Mouse (Mus musculus) B cell, adult 2 months (primary cell): ENCODE measurements around the gene Barhl1.

ENCODE experiments used
- DNase-seq, 2 experiments: peaks; one replicate each; pipeline ENCODE4 v3.0.0; 2022

Barhl1 gene

DNA sequence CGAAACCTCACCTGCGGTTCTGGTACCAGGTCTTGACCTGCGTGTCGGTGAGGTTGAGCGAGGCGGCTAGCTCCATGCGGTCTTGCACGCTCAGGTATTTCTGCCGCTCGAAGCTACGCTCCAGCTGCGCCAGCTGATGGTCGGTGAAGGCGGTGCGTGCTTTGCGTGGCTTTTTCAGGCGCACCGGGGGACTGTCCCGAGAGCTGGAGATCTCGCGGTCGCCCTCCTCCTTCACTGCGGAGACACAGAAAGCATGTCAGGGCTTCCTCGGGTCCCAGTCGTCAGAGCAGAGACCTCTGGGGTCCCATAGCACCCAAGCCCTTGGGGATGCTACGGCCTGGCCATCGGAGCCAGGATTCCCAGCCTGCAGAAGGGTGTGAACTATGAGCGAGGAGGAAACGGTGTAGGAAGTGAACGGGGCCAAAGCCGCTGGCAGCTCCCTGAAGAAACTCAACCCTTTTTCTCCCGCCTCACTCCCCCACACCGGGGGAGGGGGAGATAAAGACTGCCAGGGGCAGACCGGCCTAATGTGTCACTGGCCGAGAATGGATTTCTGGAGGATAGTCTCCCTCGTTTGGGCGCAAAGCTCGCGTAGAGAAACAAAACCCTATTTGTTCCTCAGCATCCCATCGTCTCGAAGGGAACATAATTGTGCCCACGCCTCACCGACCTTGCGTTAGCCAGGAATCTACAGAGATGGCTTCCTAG lies 5.0 kb downstream of the Barhl1 start:
- no peak for DNase-seq

DNA sequence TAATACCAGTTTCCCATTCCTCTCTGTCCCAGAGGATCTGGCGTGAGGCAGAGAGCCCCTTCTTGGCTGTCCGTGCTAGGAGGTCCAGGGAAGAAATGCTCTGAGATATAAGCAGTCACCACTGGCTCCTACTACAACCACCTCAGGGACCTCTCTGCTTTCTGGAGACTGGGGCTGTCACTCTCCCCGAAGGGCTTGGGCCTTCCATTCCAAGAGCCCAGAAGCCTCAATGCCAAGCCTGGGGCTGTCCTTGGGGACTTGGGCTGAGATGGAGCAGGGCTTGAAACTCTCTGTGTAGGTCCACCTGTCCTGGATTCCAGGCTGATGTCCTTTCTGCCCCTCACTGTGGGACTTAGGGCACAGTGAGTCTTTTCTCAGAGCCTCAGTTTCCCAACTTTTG lies 5.6 kb downstream of the Barhl1 start:
- DNase-seq = no peak

DNA sequence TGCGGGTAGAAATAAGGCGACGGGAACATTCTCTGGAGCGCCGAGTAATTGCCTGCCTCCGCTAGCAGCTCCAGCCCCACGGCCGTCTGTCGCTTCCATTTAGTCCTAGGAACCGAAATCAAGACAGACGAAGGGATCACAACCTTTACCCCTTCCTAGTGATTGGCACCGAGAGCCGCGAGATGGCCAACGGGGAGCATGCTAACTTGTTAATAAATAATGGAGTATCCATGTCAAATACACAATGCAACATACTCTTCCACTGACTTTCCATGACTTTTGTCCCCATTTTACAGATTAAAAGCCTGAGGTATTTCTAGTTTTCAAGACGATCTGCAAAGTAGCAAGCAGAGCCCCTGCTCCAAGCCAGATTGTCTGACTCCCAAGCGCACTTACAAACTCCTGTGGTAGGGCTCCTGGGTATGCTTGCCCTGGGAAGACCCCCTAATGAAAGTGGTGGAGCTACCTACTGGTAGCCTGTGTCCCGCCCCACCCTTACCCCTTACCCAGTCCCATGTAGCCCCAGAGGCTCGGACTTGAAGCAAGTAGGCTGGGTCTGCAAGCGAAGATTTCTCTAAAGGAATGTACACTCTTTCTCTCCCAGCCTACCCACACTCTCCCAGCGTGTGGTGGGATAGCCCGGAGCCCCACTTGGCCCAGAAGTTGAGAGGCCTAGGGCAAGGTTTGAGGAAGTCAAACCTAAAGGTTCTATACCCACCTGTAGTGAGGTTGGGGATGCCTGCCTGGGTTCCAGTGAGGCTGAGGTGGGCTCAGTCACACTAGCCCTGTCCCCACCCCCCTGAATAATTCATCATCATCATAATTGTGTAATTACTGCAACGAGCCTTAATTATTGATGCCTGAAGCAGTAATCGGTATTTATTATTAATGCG lies 6.4 kb downstream of the Barhl1 start:
- DNase-seq = no peak

DNA sequence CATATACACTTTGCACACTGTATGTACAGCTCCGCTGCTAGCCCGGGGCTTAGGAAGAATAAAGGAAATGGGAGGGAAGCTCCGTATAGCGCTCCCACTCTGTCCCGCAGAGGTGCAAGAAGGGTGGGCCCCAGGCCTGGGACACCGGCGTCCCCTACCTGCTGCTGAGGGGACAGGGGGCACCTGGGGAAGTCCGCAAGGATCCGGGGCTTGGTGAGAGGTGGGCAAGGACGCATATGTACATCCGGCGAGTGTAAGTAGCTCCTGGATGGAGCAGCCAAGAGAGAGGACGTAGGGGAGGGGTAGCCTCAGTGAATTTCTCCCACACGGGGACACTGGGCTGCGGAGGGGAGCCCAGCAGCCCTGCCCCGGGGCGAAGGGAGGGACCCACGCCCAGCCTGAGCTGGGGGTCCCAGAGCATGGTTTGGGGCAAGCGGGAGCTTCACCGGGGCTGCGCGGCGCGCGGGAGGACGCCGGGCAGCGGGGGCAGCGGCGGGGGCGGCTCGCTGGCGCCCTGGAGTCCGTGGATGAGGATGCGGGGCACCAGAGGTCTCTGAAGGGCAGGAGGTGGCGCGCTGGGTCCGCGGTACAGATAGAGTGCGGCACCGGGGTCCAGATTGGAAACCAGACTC lies 7.2 kb downstream of the Barhl1 start:
- no peak for DNase-seq

DNA sequence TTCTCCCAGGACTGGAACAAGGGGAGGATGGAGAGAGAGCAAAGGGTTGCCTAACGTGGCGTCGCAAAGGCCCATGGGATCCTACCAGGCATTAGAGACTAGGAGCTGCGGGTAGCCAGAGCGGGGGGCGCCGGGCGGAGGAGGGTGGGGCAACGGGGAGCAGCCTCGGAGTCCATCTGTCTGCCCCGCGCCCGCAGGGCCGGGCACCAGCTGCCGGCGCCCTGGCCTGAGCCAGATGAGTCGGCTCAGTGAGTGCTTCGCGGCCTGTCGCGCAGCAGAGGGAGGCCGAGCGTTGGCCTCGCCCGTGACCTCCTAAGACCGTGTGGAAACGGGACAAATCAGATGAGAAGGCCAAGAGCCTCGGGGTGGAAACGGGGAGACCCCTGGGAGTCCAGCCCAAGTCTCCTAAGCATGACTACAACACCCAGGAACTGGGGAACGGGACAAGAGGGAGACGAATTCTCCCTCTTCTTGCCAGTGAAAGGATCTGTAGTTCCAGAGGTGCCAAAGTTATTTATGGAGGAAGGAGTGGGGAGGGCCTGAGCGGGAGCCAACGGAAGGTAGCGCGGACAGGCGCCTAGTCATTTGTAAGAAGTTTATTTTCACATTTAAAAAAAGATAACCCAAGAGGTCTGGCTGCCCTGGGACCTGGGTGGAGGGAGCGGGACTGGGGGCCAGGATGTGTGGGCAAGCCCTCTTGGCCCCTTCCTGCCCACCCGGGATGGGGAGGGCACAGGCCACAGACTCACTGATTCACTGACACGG lies 7.9 kb downstream of the Barhl1 start:
- DNase-seq = no peak

DNA sequence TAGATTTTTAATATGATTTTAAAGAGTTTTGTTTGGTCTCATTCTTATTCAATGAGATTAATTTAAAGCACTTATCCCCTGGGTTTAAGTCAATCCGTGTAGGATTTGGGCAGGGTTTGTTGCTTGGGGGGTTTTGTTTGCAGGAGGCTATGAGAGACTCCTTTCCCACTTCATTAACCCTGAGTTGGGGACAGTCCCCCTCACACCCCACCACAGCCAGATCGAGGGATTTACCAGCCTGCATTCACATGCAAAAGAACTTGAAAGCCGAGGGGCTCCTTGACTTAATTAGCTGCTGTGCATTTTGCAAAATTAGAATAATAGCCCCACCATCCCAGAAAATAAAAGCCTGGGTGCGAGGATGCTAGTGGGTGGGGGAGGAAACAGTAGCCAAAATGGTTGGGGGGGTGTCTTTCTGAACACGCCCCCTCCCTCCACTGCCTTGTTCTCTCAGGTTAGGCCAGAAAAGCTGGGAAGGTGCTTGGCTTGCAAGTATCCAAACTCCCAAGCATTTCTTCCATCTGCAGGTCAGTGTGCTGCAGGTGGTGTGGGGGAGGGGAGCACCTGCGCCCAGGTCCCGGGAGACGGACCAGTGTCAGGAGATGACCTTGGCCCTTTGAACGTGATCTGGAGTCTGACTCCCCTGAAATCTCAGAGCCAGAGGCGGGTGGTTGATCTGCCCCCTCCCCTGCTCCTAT lies 8.6 kb downstream of the Barhl1 start:
- no peak for DNase-seq

DNA sequence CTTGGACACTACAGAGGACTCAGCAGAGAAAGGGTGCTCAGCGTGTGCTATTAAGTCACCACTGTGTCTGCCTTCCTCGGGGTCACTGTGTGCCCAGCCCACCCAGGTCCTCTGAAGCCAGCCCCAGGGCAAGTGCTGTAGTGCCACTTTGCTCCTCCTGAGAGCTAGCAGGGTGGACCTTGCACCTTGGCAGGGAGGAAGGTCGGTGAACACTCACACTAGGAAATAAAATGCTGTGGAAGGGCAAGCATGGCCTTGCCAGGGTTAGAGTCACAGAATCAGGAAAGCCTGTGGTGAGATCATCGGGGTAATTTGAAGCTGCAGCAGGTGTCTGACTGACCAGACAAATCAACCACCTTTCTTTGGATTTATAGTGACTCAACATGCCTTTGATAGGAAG lies 10.9 kb downstream of the Barhl1 start:
- DNase-seq = no peak

DNA sequence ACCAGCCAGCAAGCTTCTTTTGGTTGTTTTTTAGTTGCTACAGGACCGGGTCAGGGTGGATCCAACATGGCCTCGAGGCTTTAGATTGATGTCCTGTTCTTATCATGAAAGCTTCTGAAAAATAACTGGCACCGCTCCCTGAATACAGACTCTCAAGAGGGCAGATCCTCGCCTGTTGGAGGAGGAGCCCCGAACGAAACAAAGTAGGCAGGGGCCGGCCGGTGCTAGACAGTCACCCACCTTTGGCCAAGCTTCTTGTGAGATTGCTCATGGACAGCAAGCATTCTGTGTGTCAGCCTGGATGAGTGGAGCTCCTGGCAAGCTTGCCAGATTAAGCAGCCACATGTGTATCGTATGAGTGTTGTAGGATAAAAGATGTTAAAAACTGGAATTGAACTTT lies 11.7 kb downstream of the Barhl1 start:
- DNase-seq = no peak

DNA sequence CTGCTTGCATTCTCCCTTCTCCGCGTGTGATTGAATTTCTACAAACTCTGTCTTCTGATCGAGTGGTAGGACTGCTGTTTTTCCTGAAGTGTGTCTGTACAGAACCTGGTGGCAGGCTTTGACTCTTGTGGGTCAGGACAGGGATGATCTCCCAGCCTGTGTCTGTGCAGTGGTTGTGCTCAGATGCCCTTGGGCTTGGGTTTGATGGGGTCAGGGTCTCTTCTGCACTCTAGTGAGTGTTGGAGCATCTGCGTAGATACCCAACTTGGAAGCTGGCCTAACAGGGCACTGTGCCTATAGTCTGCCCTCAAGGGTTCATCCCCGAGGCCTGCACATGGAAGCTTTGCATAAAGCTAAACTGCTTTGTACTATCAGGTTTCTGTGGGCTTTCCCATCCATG lies 12.6 kb downstream of the Barhl1 start:
- DNase-seq = no peak

DNA sequence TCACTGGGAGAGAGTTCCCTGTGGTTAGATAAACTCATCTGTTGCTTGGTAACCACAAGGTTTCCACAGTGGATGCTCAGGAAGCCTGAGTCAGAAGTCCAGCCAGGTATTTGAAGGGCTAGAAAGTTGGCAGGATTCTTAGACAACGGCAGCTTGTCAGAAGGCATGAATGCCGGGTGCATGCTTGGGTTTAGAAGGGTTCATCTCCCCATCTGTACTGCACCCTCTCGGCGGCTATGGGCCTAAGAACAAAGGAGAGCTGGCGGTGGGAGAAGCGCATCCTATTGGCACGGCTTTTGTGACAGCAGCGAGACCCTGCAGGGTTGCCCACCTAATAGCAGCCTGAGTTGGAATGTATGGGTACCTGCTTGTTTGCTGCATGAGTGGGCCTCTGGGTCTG lies 14.2 kb downstream of the Barhl1 start:
- DNase-seq = no peak

DNA sequence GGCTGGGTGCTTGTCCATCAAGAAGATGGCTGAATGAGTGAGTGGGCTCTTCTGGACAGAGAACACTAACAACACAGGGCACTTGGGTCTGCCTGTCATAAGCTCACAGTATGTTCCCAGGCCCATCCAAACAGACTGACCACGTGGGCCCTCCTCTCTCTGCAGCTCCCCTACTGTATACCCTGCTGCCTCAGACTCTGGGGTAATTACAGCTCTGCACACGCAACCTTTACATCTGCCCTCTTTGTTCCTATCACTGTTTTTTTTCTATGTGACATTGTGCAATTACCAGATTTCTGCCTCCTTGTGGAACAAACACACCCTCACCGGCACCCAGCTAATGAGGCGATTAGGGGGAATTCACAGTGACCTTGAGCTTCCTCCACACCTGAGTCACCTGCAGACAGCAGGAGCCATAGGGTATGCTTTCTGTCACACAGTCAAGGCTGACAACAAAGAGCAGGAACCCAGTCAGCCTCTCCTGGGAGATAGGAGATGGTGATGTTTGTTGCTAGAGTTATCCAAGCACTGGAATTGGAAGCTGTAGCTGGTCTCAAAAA lies 19.0 kb downstream of the Barhl1 start:
- no peak for DNase-seq

DNA sequence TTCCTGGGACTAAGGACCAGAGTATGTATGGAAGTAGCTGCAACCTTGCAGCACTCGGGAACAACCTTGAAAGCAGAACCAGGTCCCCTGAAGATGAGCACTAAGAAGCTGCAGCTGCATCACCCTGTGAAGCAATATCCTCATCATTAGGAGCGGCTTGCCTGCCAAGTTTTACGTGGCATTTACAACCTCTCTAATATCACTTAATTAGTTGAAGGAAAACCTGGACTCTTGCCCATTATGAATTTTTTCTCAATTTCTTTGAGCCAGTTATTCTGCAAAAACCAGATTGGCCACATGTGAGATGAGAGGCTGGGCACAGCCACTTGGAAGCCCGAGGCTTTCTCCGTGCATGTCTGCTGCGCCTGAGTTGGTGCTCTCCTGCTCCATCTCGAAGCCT lies 20.6 kb downstream of the Barhl1 start:
- no peak for DNase-seq

DNA sequence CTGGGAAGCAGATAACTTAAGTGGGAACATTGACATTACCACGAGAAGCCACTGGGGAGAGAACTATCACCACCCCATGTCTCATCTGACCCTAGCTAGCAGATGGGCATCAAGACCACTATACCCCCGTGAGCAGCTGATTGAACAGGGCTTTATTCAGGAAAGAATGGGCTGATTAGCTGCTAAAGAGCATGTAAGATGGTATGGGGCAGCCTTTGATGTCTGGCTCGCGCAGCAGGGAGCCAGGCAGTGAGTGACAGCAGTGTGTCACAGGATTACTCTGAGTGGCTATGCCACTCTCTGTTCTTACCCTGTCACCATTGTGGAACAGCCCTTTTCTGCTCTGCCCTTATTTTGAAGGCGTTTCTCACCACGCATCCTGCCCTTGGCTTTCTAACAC lies 22.9 kb downstream of the Barhl1 start:
- no peak for DNase-seq

DNA sequence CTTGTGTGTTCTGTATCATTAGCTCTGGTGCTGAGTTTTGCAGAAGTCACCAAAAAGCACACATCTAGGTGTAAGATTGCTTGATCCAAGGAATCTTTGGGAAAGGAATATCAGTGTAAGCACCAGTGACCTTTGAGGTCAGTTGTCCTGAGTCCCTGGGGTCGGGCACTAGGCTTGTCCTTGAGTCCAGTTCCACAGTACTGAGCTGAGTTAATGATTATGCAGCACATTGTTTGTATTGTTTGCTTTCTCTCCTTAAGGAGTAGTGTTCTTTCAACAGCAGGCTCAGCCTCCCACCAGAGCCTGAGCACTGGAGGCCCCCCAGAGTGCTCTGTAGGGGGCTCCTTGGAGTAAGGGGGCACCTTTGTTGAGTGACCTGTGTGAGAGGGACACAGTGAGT lies 23.7 kb downstream of the Barhl1 start:
- no peak for DNase-seq

DNA sequence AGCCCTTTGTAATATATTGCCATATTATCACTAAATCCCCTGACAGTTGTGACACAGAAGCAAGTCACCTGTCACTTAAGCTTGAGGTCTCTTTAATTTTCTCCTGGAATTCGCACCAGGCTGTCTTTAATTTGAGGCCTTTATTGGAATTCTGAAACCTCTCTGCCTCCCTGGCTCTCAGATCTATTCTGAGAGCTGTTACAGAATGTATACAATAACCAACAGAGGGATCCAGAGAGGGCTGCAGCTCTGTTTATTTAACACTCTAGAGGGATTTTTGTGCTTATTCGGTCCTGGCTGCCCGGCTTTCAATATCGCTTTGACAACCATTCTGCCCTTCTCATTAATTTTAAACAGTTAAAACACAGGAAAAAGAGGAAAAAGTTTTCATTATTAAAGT lies 31.6 kb downstream of the Barhl1 start:
- no peak for DNase-seq

DNA sequence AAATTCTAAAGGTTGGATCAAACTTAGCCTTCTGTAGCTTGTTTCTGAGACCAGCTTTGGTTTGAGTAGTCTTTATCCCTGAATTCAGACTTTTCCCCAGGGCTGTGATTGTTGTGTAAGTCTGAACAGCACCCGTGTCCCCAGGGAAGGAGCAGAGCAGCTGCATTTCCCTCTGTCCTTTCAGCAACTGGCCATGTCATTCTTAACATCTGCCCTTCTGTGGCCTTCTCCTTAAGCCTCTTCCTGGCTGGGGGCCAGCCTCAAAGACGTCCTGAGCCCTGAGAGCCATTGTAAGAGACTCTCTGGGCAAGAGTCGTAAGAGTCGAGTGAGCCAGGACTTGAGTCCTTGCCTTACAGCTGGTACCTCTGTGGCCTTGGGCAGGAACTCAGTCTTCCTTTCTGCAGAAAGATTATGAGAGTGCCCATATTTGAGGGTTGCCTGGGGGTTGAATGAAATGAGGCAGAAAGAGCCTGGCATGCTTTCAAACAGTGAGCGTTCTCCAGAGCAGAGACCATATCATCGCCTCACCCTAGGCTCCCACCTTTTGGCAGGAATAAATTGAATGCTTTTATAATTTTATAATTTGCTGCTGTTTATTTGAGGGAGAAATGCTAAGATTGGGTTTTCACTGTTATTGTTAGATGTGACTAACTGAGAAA lies 33.5 kb downstream of the Barhl1 start:
- DNase-seq = no peak

DNA sequence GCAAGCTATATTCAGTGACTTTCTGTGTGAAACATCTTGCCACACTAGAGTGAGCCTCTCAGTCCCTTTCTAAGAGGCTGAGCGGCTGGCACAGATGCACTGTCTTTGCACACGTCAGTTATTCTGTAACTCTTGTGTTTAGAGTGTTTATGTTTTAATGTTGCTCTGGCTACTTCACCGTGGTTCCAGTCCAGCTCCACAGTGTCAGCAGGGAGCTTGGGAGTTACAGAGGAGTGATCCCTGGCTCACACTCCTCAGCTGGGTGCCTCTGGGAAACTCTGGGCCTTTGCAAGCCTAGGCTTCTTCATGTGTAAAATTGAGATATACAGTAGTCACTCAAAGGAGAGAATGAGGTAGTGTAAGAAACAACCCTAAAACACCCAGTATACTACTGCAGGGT lies 34.4 kb downstream of the Barhl1 start:
- no peak for DNase-seq

DNA sequence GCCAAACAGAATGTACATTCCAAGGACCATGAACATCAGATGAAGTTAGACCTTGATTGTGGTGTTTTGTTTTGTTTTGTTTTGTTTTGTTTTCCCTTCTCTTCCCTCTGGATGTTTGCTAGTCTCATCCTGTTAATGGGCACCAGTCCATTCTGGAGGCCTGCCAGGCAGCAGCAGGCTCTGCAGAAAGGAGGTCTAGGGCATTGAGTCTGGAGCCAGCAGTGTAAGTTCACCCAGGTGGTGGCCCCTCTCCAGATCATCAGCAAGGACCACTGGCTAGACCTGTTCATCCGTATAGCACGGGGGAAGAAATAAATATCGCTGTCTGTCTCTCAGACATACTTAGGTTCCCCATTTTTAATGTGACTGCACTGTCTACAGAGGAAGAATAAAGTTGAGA lies 35.2 kb downstream of the Barhl1 start:
- DNase-seq = no peak

DNA sequence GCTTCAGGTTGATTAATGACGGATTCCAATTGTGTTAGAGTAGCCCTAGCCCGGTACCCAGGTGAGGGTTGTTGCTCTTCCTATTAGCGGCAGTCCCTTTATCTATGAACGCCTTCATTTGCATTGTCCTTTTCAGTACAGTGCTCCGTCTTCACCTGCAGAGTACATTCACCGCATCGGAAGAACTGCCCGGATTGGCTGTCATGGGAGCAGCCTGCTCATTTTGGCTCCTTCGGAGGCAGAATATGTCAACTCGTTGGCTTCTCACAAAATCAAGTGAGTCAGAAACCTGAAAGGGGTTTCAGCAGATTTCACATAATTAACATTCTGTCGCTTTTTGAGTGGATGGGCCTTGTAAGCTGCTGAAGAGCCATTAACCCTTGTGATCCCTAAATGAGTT lies 40.9 kb downstream of the Barhl1 start:
- no peak for DNase-seq

DNA sequence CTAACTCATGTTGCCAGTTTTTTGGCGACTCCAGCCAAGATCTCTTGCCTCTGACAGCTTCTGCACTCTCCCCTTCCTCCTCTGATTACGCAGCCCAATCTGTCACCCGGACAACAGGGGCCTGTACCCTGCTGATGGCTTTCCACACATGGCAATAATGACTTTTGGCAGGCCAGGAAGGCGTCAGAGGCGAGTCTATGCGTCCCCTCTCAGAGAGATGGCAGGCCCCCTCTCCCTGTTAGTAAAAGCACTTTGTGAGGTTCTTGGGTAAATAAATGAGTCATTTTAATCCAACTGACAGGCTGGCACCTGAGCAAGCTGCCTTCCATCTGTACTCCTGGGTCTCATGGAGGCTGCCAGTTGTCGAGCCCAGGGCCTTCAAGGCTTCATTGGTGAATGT lies 49.0 kb downstream of the Barhl1 start:
- DNase-seq = no peak

DNA sequence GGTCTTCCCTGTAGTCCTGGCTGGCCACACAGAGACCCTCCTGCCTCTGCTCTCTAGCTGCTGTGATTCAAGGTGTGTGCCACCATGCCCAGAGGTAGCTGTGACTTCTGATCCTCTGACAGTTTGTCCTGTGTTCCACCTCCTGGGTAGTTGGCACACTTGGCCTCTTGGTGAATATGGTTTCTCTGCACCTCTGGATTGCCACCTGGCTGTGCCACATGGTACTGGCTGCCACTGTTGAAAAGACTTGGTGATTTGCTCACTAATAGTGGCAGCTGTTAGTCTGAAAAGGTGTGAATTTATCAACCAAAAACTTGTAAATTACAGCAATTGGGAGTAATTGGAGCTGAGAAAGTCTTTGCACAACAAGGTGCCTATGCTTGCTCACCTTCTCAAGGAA lies 52.6 kb downstream of the Barhl1 start:
- DNase-seq = peak in 1 of 2 experiments; percentile 1
